9 mouse cellular contexts compared by ENCODE assay signal in the genomic region with DNA sequence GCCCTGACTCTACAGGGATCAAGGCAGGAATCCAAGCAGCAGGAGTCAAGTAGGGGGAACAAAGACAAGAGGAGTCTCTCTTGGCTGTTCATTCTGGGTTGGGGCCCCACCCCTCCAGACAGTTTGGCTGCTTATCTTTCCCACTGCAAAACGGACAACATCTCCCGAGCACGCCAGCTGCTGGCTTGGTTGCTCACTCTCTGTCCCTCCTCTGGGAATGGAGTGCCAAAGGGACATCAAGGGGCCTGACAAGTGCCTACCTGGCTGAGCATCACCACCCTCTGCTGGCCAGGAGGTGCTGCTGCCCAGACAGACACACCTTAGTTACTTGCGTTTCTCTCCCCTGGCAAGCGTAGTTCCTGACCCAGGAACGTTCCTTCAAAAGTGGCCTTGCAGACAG. TPM values are rescaled to one million over a fixed set of nuclear protein-coding genes. Genes with fewer than 3 reads are reported as not detected.
DNase-seq lines count a peak whose midpoint lies in the region; ATAC-seq lines count a peak whose summit lies in the region.
"Had no signal": no experiment of that assay in that cellular context is flagged by ENCODE, and none has a peak within 500 bp of the region (broad histone marks: within the 10 kb centered on the region; RNA-seq: fewer than 3 reads in every experiment).

No protein-coding gene starts in this region.

- no peaks in the 10 kb centered on the region for H3K27me3 ChIP-seq in kidney, embryonic 14.5 days (ENCODE audit: control insufficient read depth, insufficient read depth, low read length)

- H3K9ac ChIP-seq in kidney, embryonic 14.5 days (ENCODE audit: low read depth, low read length) = 0 out of 2 replicates have a peak overlapping the region, but pooled peaks have one; percentile 31

- peaks cover 62% of the 10 kb centered on the region for H3K36me3 ChIP-seq in kidney, embryonic 14.5 days (ENCODE audit: control insufficient read depth, insufficient read depth, low read length)

- peaks cover 11% of the 10 kb centered on the region for H3K4me1 ChIP-seq in kidney, embryonic 14.5 days (ENCODE audit: control insufficient read depth, insufficient read depth, low read length)

- ATAC-seq in kidney, embryonic 14.5 days (ENCODE audit: low FRiP score, low TSS enrichment) = no peak

- no peaks in the 10 kb centered on the region for H3K9me3 ChIP-seq in kidney, embryonic 14.5 days (ENCODE audit: control insufficient read depth, low read length)

- 72% methylated on average over 6 of the region's 6 CpGs for WGBS in kidney, embryonic 14.5 days

- no peak overlapping the region for H3K4me3 ChIP-seq in kidney, embryonic 14.5 days (ENCODE audit: low read length)

- DNase-seq in adrenal gland, adult 8-10 months = peak; percentile 21
- DNase-seq in adrenal gland, postnatal 36 days = no peak
- DNase-seq in R1 (ENCODE audit: low read depth, low spot score) = peak; percentile 72
- peak; percentile 54 for DNase-seq in gastrocnemius, postnatal 25 days
- DNase-seq in lung, postnatal 25 days (ENCODE audit: low spot score) = peak; percentile 37
- no peak for DNase-seq in embryo, embryonic 11 days
- DNase-seq in right cerebral cortex, postnatal 4 days = no peak

- H3K27ac ChIP-seq in kidney, embryonic 14.5 days (ENCODE audit: low read depth, low read length) = peak overlapping the region; percentile 68

- no peak overlapping the region for H3K4me2 ChIP-seq in kidney, embryonic 14.5 days (replicated peaks; ENCODE audit: low read depth, low read length)

RNA-seq across cellular contexts. Expression of gene Bcar1, which starts 25.7 kb away (rescaled TPM):
- total RNA-seq in adrenal gland, adult 8-10 months (2022) = 100 to 1,000 TPM in 2 of 4 experiments, 10 to 100 TPM in 2; 86.1 to 150 (median 104) TPM
- 10 to 100 TPM; 68.5 to 75.7 TPM for total RNA-seq in adrenal gland, postnatal 36 days (2021)
- 1 to 10 TPM; 8.7 to 9.7 TPM for total RNA-seq in gastrocnemius, postnatal 25 days (2021)
- 39.1 and 55.6 TPM in 2 replicates for polyA plus RNA-seq in kidney, embryonic 14.5 days (2014; fragmentation: Nextera tagmentation; extraction: Ambion mirVana)
- total RNA-seq: common myeloid progenitor, adult 5-6 weeks had no signal

RNA-seq across cellular contexts. Expression of gene Ctrb1, which starts 27.1 kb away (rescaled TPM):
- total RNA-seq in adrenal gland, adult 8-10 months (2022) = not detected
- total RNA-seq in adrenal gland, postnatal 36 days (2021) = under 1 TPM in 1 of 2 experiments, not detected in 1; 0.36 TPM
- not detected for total RNA-seq in gastrocnemius, postnatal 25 days (2021)
- polyA plus RNA-seq in kidney, embryonic 14.5 days (2014; fragmentation: Nextera tagmentation; extraction: Ambion mirVana) = not detected in 2 replicates
- total RNA-seq: common myeloid progenitor, adult 5-6 weeks had no signal

Comparison
In these comparisons a context has a peak if more than half of its experiments do, and no peak if none do; other contexts are left out.
1. DNase-seq: peak in adrenal gland, adult 8-10 months (single experiment), R1 (single experiment), gastrocnemius, postnatal 25 days (single experiment) and lung, postnatal 25 days (single experiment); none in adrenal gland, postnatal 36 days (0 of 2), embryo, embryonic 11 days (single experiment) and right cerebral cortex, postnatal 4 days (single experiment).
2. RNA of gene Bcar1, which starts 25.7 kb away (total RNA-seq): 86.1 to 150 TPM in adrenal gland, adult 8-10 months and 68.5 to 75.7 TPM in adrenal gland, postnatal 36 days; 8.7 to 9.7 TPM in gastrocnemius, postnatal 25 days; every median in the first group is over 4 times any median in the second.